Mouse (Mus musculus): ENCODE measurements around the gene Arfrp1. TPM values are rescaled to one million over a fixed set of nuclear protein-coding genes. Genes with fewer than 3 reads are reported as not detected.

The Arfrp1 gene
- polyA plus RNA-seq, 1 experiment from 2014 or later = 30.1 TPM

DNA sequence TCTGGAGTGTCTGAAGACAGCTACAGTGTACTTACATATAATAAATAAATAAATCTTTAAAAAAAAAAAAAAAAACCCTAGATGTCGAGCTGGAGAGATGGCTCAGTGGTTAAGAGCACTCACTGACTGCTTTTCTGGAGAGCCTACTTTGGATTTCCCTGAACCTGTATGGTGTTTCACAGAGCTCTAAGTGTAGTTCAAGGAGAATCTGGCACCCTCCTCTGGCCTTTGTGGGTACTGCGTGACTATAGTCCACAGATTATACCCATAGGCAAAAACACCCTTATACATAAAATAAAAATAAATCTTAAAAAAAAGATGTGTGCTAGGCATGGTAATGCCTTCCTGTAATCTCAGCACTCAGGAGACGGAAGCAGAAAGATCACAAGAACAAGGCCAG, 31.2 kb downstream of the Arfrp1 start:
- Histone ChIP-seq H3K4me1 (replicated peaks; ENCODE audit: control insufficient read depth, insufficient read depth) (no peaks in the 10 kb centered on the region), H3K36me3 (ENCODE audit: control insufficient read depth, insufficient read depth, low read length) (peaks cover 15% of the 10 kb centered on the region; the same call in 1 of the 2 replicates), H3K27ac (replicated peaks) (no peak overlapping the region), H3K9ac (ENCODE audit: low read length) (no peak overlapping the region), H3K4me3 (ENCODE audit: low read depth, low read length) (no peak overlapping the region), H3K27me3 (ENCODE audit: control insufficient read depth, insufficient read depth, low read length) (no peaks in the 10 kb centered on the region), H3K9me3 (ENCODE audit: control insufficient read depth, low read length) (no peaks in the 10 kb centered on the region), H3K4me2 (replicated peaks; ENCODE audit: low read depth) (no peak overlapping the region)
- DNase-seq (ENCODE audit: low spot score) (peak; percentile 73), ATAC-seq (ENCODE audit: low FRiP score, low TSS enrichment) (peak; percentile 68)
- TF ChIP-seq EP300 (optimal IDR thresholded peaks at IDR 0.05) (no peak), CTCF (IDR thresholded peaks at IDR 0.05; ENCODE audit: low read depth) (peak; percentile 80)
- 65% methylated on average over 3 of the region's 3 CpGs for WGBS

DNA sequence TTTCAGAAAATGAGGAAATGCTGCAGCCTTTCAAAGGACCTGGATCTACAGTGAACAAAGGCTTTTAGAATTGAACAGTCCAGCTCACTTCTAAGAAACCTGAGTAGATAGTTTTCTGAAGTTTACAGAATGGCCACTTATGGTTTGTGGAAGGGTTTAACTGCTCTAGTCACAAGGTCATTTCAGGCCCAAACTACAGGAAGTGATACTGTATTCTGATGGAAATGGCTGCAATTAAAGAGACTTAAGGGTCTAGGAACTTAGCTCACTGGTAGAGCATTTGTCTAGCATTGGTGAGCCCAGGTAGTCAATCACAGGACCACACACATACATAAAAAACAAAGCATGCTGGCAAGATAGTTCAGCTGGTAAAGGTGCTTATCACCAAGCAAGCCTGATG, 32.7 kb downstream of the Arfrp1 start:
- DNase-seq (ENCODE audit: low spot score) = no peak
- Histone ChIP-seq H3K9me3 (ENCODE audit: control insufficient read depth, low read length) (no peaks in the 10 kb centered on the region), H3K27me3 (ENCODE audit: control insufficient read depth, insufficient read depth, low read length) (no peaks in the 10 kb centered on the region), H3K27ac (replicated peaks) (no peak overlapping the region), H3K4me1 (replicated peaks; ENCODE audit: control insufficient read depth, insufficient read depth) (no peaks in the 10 kb centered on the region), H3K4me2 (replicated peaks; ENCODE audit: low read depth) (no peak overlapping the region), H3K9ac (ENCODE audit: low read length) (no peak overlapping the region), H3K36me3 (ENCODE audit: control insufficient read depth, insufficient read depth, low read length) (peaks cover 12% of the 10 kb centered on the region; the same call in 1 of the 2 replicates), H3K4me3 (ENCODE audit: low read depth, low read length) (no peak overlapping the region)
- TF ChIP-seq EP300 (optimal IDR thresholded peaks at IDR 0.05) = no peak
- no peak for TF ChIP-seq CTCF (IDR thresholded peaks at IDR 0.05; ENCODE audit: low read depth)
- no peak for ATAC-seq (ENCODE audit: low FRiP score, low TSS enrichment)

DNA sequence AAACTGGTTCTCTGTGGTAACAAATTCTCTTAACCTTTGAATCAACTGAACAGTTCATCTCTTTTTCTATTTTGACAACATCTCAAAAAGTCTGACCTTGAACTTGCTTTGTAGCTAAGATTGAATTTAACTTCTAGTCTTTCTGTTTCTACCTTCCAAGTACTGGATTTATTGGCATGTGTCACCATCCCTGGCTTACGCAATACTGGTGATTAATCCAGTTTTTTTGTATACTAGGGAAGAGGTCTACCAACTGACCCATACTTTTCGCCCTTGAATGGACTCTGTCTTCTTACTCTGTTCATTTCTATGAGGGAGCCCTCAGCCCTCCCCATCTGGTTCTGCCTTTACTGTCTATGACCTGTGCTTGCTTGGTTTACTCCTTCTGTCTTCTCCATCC, 39.1 kb downstream of the Arfrp1 start:
- TF ChIP-seq EP300 (optimal IDR thresholded peaks at IDR 0.05) = no peak
- no peak for TF ChIP-seq CTCF (IDR thresholded peaks at IDR 0.05; ENCODE audit: low read depth)
- Histone ChIP-seq H3K9ac (ENCODE audit: low read length) (no peak overlapping the region), H3K4me3 (ENCODE audit: low read depth, low read length) (no peak overlapping the region), H3K9me3 (ENCODE audit: control insufficient read depth, low read length) (no peaks in the 10 kb centered on the region), H3K4me2 (replicated peaks; ENCODE audit: low read depth) (no peak overlapping the region), H3K27me3 (ENCODE audit: control insufficient read depth, insufficient read depth, low read length) (no peaks in the 10 kb centered on the region), H3K27ac (replicated peaks) (no peak overlapping the region), H3K36me3 (ENCODE audit: control insufficient read depth, insufficient read depth, low read length) (peaks cover 18% of the 10 kb centered on the region), H3K4me1 (replicated peaks; ENCODE audit: control insufficient read depth, insufficient read depth) (no peaks in the 10 kb centered on the region)
- no peak for DNase-seq (ENCODE audit: low spot score)
- WGBS = 94% methylated on average over 2 of the region's 2 CpGs
- ATAC-seq (ENCODE audit: low FRiP score, low TSS enrichment) = no peak

DNA sequence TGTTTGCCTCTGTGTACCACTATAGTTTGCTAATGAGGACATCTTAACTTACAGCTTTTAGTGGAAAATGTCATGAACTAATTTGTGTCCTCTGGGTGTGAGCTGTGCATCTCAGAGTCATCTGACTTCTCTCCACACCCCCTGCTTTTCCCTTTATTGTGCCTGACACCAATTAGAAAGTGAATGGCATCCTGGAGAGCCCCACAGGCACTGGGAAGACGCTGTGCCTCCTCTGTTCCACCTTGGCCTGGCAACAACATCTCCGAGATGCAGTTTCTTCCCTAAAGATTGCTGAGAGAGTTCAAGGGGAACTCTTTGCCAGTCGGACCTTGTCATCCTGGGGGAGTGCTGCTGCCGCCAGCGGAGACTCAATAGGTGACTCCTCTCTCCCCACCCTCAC, 43.1 kb downstream of the Arfrp1 start:
- Histone ChIP-seq H3K27ac (replicated peaks) (no peak overlapping the region), H3K9me3 (ENCODE audit: control insufficient read depth, low read length) (no peaks in the 10 kb centered on the region), H3K4me2 (replicated peaks; ENCODE audit: low read depth) (no peak overlapping the region), H3K4me1 (replicated peaks; ENCODE audit: control insufficient read depth, insufficient read depth) (peaks cover 2% of the 10 kb centered on the region; the same call in 1 of the 2 replicates), H3K4me3 (ENCODE audit: low read depth, low read length) (no peak overlapping the region), H3K27me3 (ENCODE audit: control insufficient read depth, insufficient read depth, low read length) (no peaks in the 10 kb centered on the region), H3K9ac (ENCODE audit: low read length) (no peak overlapping the region), H3K36me3 (ENCODE audit: control insufficient read depth, insufficient read depth, low read length) (peaks cover 17% of the 10 kb centered on the region)
- no peak for ATAC-seq (ENCODE audit: low FRiP score, low TSS enrichment)
- WGBS = 84% methylated on average over 5 of the region's 5 CpGs
- no peak for DNase-seq (ENCODE audit: low spot score)
- no peak for TF ChIP-seq CTCF (IDR thresholded peaks at IDR 0.05; ENCODE audit: low read depth)

DNA sequence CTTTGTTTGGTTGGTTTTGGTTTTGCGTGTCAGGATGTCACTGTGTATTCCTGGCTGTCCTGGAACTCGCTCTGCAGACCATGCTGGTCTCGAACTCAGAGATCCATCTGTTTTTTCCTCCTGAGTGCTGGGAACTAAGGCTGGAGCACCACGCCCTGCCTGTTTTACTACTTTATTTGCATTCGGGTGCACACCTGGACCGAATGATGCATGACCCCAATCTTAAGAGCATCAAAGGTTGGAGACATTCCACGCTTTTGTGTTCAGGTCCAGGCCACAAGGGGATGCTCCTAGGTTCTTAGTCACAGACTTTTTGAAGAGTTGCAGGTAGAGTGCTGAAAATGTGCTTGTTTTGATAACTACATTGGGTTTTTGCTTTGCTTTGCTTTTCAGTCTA, 45.1 kb downstream of the Arfrp1 start:
- H3K9ac ChIP-seq (ENCODE audit: low read length) = peak overlapping the region; percentile 61
- H3K27ac ChIP-seq (replicated peaks) = no peak overlapping the region
- peak overlapping the region; percentile 74 for H3K4me2 ChIP-seq (replicated peaks; ENCODE audit: low read depth)
- no peak for ATAC-seq (ENCODE audit: low FRiP score, low TSS enrichment)
- H3K9me3 ChIP-seq (ENCODE audit: control insufficient read depth, low read length) = no peaks in the 10 kb centered on the region
- TF ChIP-seq CTCF (IDR thresholded peaks at IDR 0.05; ENCODE audit: low read depth) (no peak), EP300 (optimal IDR thresholded peaks at IDR 0.05) (no peak)
- peaks cover 2% of the 10 kb centered on the region; the same call in 1 of the 2 replicates for H3K4me1 ChIP-seq (replicated peaks; ENCODE audit: control insufficient read depth, insufficient read depth)
- H3K4me3 ChIP-seq (ENCODE audit: low read depth, low read length) = peak overlapping the region; percentile 61
- peaks cover 17% of the 10 kb centered on the region for H3K36me3 ChIP-seq (ENCODE audit: control insufficient read depth, insufficient read depth, low read length)
- 9% methylated on average over 7 of the region's 7 CpGs for WGBS
- no peaks in the 10 kb centered on the region for H3K27me3 ChIP-seq (ENCODE audit: control insufficient read depth, insufficient read depth, low read length)
- no peak for DNase-seq (ENCODE audit: low spot score)

DNA sequence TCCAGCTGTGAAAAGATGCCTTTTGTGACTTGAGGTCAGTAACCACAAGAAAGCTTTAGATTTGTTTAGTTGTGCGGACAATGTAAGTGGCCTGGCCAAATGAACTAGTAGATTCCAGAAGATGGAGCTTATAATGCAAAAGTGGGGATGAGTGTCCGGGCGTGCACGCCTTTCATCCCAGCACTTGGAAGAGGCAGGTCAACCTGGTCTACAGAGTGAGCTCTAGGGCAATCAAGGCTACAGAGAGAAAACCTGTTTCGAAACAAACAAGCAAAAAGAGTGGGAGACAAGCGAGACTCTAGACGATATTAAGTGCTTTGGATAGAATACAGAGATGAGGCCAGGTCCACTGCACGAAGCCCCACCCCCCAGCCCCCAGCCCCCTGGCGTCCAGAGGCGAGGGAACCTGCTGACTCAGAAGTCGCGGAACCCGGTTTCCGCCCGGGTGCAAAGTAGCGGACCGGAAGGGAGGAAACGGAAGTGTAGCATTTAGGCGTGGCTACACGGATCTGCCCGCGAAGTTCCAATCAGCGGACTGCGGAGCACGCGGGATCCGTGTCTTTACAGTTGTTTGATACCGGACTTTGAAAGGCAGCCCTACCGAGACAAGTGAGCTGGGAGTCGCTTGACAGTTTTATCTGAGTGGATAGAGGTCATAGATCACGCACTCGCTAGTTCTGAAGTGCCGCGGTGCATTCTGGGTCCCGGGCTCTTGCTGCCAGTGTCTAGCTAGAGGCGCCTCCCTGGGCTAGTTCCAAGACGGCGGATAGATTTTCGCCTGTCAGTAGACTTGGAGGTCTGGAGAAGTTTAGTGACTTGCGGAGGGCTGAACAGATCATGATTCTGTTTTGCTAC, 45.7 kb downstream of the Arfrp1 start, which contains the start of gene Rtel1:
Rtel1 (plus strand) TSS at position 492 of the 855 bp plus-strand sequence.
- Histone ChIP-seq H3K9ac (ENCODE audit: low read length) (peak within 1 kb of the TSS; percentile 61), H3K4me3 (ENCODE audit: low read depth, low read length) (peak within 1 kb of the TSS; percentile 61), H3K4me2 (replicated peaks; ENCODE audit: low read depth) (peak within 1 kb of the TSS; percentile 74), H3K4me1 (replicated peaks; ENCODE audit: control insufficient read depth, insufficient read depth) (peaks cover 2% of the 10 kb centered on the region; the same call in 1 of the 2 replicates), H3K9me3 (ENCODE audit: control insufficient read depth, low read length) (no peaks in the 10 kb centered on the region), H3K27me3 (ENCODE audit: control insufficient read depth, insufficient read depth, low read length) (no peaks in the 10 kb centered on the region), H3K27ac (replicated peaks) (0 out of 2 replicates have a peak within 1 kb of the TSS, but pooled peaks have one; percentile 18), H3K36me3 (ENCODE audit: control insufficient read depth, insufficient read depth, low read length) (peaks cover 17% of the 10 kb centered on the region; the same call in 1 of the 2 replicates)
- ATAC-seq (ENCODE audit: low FRiP score, low TSS enrichment) = peak; percentile 93
- peak; percentile 88 for DNase-seq (ENCODE audit: low spot score)
- TF ChIP-seq EP300 (optimal IDR thresholded peaks at IDR 0.05) (no peak), CTCF (IDR thresholded peaks at IDR 0.05; ENCODE audit: low read depth) (peak; percentile 45)
- 4% methylated on average over 40 of the region's 40 CpGs for WGBS
